Mouse (Mus musculus) intestine, embryonic 14.5 days (tissue): ENCODE results near the gene Itpka. TPM values are rescaled to one million over a fixed set of nuclear protein-coding genes. Genes with fewer than 3 reads are reported as not detected.

Source experiments
- ATAC-seq: fragments of 200-750 bp; cut with Nextera tagmentation; replicated peaks from 2 replicates; pipeline ENCODE4 v1.8.0; 2017; ENCODE audit warnings: low read depth, moderate number of reproducible peaks, moderate TSS enrichment, moderate library complexity; ENCODE audit not compliant: low FRiP score, low TSS enrichment
- DNase-seq: peaks from one replicate; pipeline ENCODE4 v3.0.0-alpha.2; 2018; ENCODE audit warnings: low spot score
- H3K27ac ChIP-seq: fragments of 300-500 bp; sonication (generic); 2 replicates; pipeline ENCODE4 v1.5.1; 2014; ENCODE audit warnings: low read depth, mild to moderate bottlenecking, control low read depth
- H3K27me3 ChIP-seq: fragments of 300-500 bp; sonication (generic); replicated peaks from 2 replicates; pipeline ENCODE4 v1.6.1; 2014; ENCODE audit warnings: low read length, control low read depth; ENCODE audit not compliant: control insufficient read depth, insufficient read depth
- H3K36me3 ChIP-seq: fragments of 300-500 bp; sonication (generic); 2 replicates; pipeline ENCODE4 v1.6.1; 2014; ENCODE audit warnings: low read length, control low read depth; ENCODE audit not compliant: control insufficient read depth, insufficient read depth
- H3K4me1 ChIP-seq: fragments of 300-500 bp; sonication (generic); replicated peaks from 2 replicates; pipeline ENCODE4 v1.6.1; 2014; ENCODE audit warnings: low read length, control low read depth, mixed read lengths; ENCODE audit not compliant: control insufficient read depth, insufficient read depth
- H3K4me2 ChIP-seq: fragments of 300-500 bp; sonication (generic); 2 replicates; pipeline ENCODE4 v1.6.1; 2014; ENCODE audit warnings: low read length
- H3K4me3 ChIP-seq: fragments of 300-500 bp; sonication (generic); 2 replicates; pipeline ENCODE4 v1.5.1; 2014; ENCODE audit warnings: low read depth, low read length, control low read depth, mixed read lengths
- H3K9ac ChIP-seq: fragments of 300-500 bp; sonication (generic); 2 replicates; pipeline ENCODE4 v1.6.1; 2014; ENCODE audit warnings: mild to moderate bottlenecking, low read length
- H3K9me3 ChIP-seq: fragments of 300-500 bp; sonication (generic); 2 replicates; pipeline ENCODE4 v1.6.1; 2016; ENCODE audit warnings: low read length, control low read depth; ENCODE audit not compliant: control insufficient read depth
- WGBS: fragments of 180-500 bp; shearing (Covaris S2); extraction: QIAGEN DNeasy Blood & Tissue Kit; methylation state at CpG from one replicate; pipeline ENCODE4 v1.1.7; 2014; 5-methylcytosine and 5-hydroxymethylcytosine counted together
- polyA plus RNA-seq: library from polyadenylated mRNA; unstranded; fragments of >200 nt; fragmentation: Nextera tagmentation; extraction: Ambion mirVana; gene quantifications from 2 replicates; pipeline ENCODE4 v1.2.1, GENCODE M21; 2014

Gene Itpka
- polyA plus RNA-seq, 1 experiment from 2014 or later: 7.4 TPM

- peak; percentile 79 for ATAC-seq
- H3K27ac ChIP-seq: peak overlapping the region; percentile 75
Observed at GRCm38 (mm10) chr2:119744163-119745111, 2.3 kb downstream of the Itpka start.

GRCm38 (mm10) chr2:119745281-119745680 lies 3.1 kb downstream of the Itpka start:
- DNase-seq (no peak), ATAC-seq (no peak)
- no peaks in the 10 kb centered on the region for H3K9me3 ChIP-seq
- peak overlapping the region; percentile 75; the same call in 1 of the 2 replicates for H3K27ac ChIP-seq
- peak overlapping the region; percentile 100; the same call in 1 of the 2 replicates for H3K4me2 ChIP-seq
- peaks cover 45% of the 10 kb centered on the region for H3K27me3 ChIP-seq
- H3K36me3 ChIP-seq: no peaks in the 10 kb centered on the region
- 5% methylated on average over 1 of the region's 1 CpGs for WGBS
- H3K9ac ChIP-seq: no peak overlapping the region
- peaks cover 31% of the 10 kb centered on the region for H3K4me1 ChIP-seq
- H3K4me3 ChIP-seq: no peak overlapping the region

More at GRCm38 (mm10) chr2:119744163-119745111, 2.3 kb downstream of the Itpka start:
- peaks cover 45% of the 10 kb centered on the region for H3K27me3 ChIP-seq
- peak overlapping the region; percentile 100 for H3K4me2 ChIP-seq
- no peaks in the 10 kb centered on the region for H3K9me3 ChIP-seq
- 4% methylated on average over 46 of the region's 46 CpGs for WGBS
- DNase-seq: peak; percentile 84
- H3K36me3 ChIP-seq: no peaks in the 10 kb centered on the region
- H3K4me1 ChIP-seq: peaks cover 31% of the 10 kb centered on the region
- H3K4me3 ChIP-seq: peak overlapping the region; percentile 20
- peak overlapping the region; percentile 29; the same call in 1 of the 2 replicates for H3K9ac ChIP-seq

- WGBS: 70% methylated on average over 7 of the region's 7 CpGs
- H3K36me3 ChIP-seq: no peaks in the 10 kb centered on the region
Observed at GRCm38 (mm10) chr2:119747554-119747953, 5.4 kb downstream of the Itpka start.

GRCm38 (mm10) chr2:119749260-119749659 lies 7.1 kb downstream of the Itpka start:
- no peak for DNase-seq
- Histone ChIP-seq H3K27ac (no peak overlapping the region), H3K9me3 (no peaks in the 10 kb centered on the region), H3K4me2 (no peak overlapping the region), H3K4me3 (no peak overlapping the region), H3K9ac (no peak overlapping the region), H3K4me1 (peaks cover 7% of the 10 kb centered on the region), H3K27me3 (peaks cover 45% of the 10 kb centered on the region), H3K36me3 (no peaks in the 10 kb centered on the region)
- no peak for ATAC-seq
- 74% methylated on average over 13 of the region's 13 CpGs for WGBS

More at GRCm38 (mm10) chr2:119747554-119747953, 5.4 kb downstream of the Itpka start:
- Histone ChIP-seq H3K4me2 (no peak overlapping the region), H3K9me3 (no peaks in the 10 kb centered on the region), H3K27ac (no peak overlapping the region), H3K27me3 (peaks cover 57% of the 10 kb centered on the region), H3K4me3 (no peak overlapping the region), H3K9ac (no peak overlapping the region), H3K4me1 (peaks cover 19% of the 10 kb centered on the region)
- ATAC-seq: no peak
- no peak for DNase-seq

GRCm38 (mm10) chr2:119757601-119758100 lies 15.5 kb downstream of the Itpka start:
- 0 out of 2 replicates have a peak, but pooled peaks have one; percentile 45 for ATAC-seq

GRCm38 (mm10) chr2:119758101-119758843 lies 16.1 kb downstream of the Itpka start:
- peak overlapping the region; percentile 29 for H3K9ac ChIP-seq
- ATAC-seq (peak; percentile 49), DNase-seq (peak; percentile 76)
- peaks cover under 1% of the 10 kb centered on the region; the same call in 1 of the 2 replicates for H3K36me3 ChIP-seq
- H3K4me2 ChIP-seq: peak overlapping the region; percentile 88
- peak overlapping the region; percentile 50 for H3K4me3 ChIP-seq
- no peak overlapping the region for H3K27ac ChIP-seq
- H3K9me3 ChIP-seq: no peaks in the 10 kb centered on the region
- 0 out of 2 replicates have a peak, but pooled peaks cover 5% of the 10 kb centered on the region for H3K4me1 ChIP-seq
- H3K27me3 ChIP-seq: peaks cover 57% of the 10 kb centered on the region
- WGBS: under 1% methylated on average over 76 of the region's 77 CpGs

More at GRCm38 (mm10) chr2:119757601-119758100, 15.5 kb downstream of the Itpka start:
- DNase-seq: peak; percentile 72
- WGBS: 6% methylated on average over 29 of the region's 31 CpGs
- no peaks in the 10 kb centered on the region for H3K36me3 ChIP-seq
- H3K27me3 ChIP-seq: peaks cover 57% of the 10 kb centered on the region
- peak overlapping the region; percentile 88 for H3K4me2 ChIP-seq
- peak overlapping the region; percentile 29 for H3K9ac ChIP-seq
- H3K4me3 ChIP-seq: peak overlapping the region; percentile 50
- 0 out of 2 replicates have a peak, but pooled peaks cover 5% of the 10 kb centered on the region for H3K4me1 ChIP-seq
- no peak overlapping the region for H3K27ac ChIP-seq
- H3K9me3 ChIP-seq: no peaks in the 10 kb centered on the region

- H3K4me3 ChIP-seq: peak overlapping the region; percentile 50
- no peak overlapping the region for H3K9ac ChIP-seq
- peak overlapping the region; percentile 88 for H3K4me2 ChIP-seq
- H3K4me1 ChIP-seq: 0 out of 2 replicates have a peak, but pooled peaks cover 5% of the 10 kb centered on the region
- peaks cover 52% of the 10 kb centered on the region for H3K27me3 ChIP-seq
- no peaks in the 10 kb centered on the region for H3K9me3 ChIP-seq
- ATAC-seq: no peak
- no peak for DNase-seq
- 6% methylated on average over 44 of the region's 44 CpGs for WGBS
- H3K36me3 ChIP-seq: peaks cover 9% of the 10 kb centered on the region
- no peak overlapping the region for H3K27ac ChIP-seq
Observed at GRCm38 (mm10) chr2:119758844-119759835, 17.0 kb downstream of the Itpka start.
